Mouse (Mus musculus) hindbrain, embryonic 13.5 days (tissue): ENCODE results near the gene Large1. TPM values are rescaled to one million over a fixed set of nuclear protein-coding genes. Genes with fewer than 3 reads are reported as not detected.
"Not testable (repeated sequence)": the region's sequence is repeated elsewhere in the genome, so short reads cannot be mapped to it uniquely, and the experiment has no call there.

Source experiments
- ATAC-seq: fragments of 200-750 bp; cut with Nextera tagmentation; 2 replicates; pipeline ENCODE4 v1.8.0; 2017; ENCODE audit warnings: moderate TSS enrichment; ENCODE audit not compliant: low FRiP score
- H3K27ac ChIP-seq: fragments of 300-500 bp; sonication (generic); 2 replicates; pipeline ENCODE4 v1.5.1; 2015; ENCODE audit warnings: inconsistent platforms, mild to moderate bottlenecking, moderate library complexity
- H3K27me3 ChIP-seq: fragments of 300-500 bp; sonication (generic); 2 replicates; pipeline ENCODE4 v1.6.1; 2015; ENCODE audit warnings: mild to moderate bottlenecking, inconsistent platforms
- H3K36me3 ChIP-seq: fragments of 300-500 bp; sonication (generic); 2 replicates; pipeline ENCODE4 v1.6.1; 2015; ENCODE audit warnings: mild to moderate bottlenecking, inconsistent platforms
- H3K4me1 ChIP-seq: fragments of 300-500 bp; sonication (generic); replicated peaks from 2 replicates; pipeline ENCODE4 v1.6.1; 2015; ENCODE audit warnings: inconsistent platforms
- H3K4me2 ChIP-seq: fragments of 300-500 bp; sonication (generic); 2 replicates; pipeline ENCODE4 v1.6.1; 2015; ENCODE audit warnings: inconsistent platforms, mild to moderate bottlenecking, moderate library complexity
- H3K4me3 ChIP-seq: fragments of 300-500 bp; sonication (generic); 2 replicates; pipeline ENCODE4 v1.5.1; 2015; ENCODE audit warnings: mild to moderate bottlenecking, inconsistent platforms
- H3K9ac ChIP-seq: fragments of 300-500 bp; sonication (generic); 2 replicates; pipeline ENCODE4 v1.6.1; 2015; ENCODE audit warnings: mild to moderate bottlenecking, inconsistent platforms
- H3K9me3 ChIP-seq: fragments of 300-500 bp; sonication (generic); 2 replicates; pipeline ENCODE4 v1.6.1; 2016; ENCODE audit warnings: inconsistent platforms
- WGBS: fragments of 180-500 bp; shearing (Covaris S2); methylation state at CpG from one replicate; pipeline ENCODE4 v1.1.7; 2015; 5-methylcytosine and 5-hydroxymethylcytosine counted together
- polyA plus RNA-seq: library from polyadenylated mRNA; unstranded; fragments of >200 nt; fragmentation: Nextera tagmentation; extraction: Ambion mirVana; gene quantifications from 2 replicates; pipeline ENCODE4 v1.2.1, GENCODE M21; 2015

Gene Large1
- polyA plus RNA-seq, 1 experiment from 2014 or later: 13.2 TPM

DNA sequence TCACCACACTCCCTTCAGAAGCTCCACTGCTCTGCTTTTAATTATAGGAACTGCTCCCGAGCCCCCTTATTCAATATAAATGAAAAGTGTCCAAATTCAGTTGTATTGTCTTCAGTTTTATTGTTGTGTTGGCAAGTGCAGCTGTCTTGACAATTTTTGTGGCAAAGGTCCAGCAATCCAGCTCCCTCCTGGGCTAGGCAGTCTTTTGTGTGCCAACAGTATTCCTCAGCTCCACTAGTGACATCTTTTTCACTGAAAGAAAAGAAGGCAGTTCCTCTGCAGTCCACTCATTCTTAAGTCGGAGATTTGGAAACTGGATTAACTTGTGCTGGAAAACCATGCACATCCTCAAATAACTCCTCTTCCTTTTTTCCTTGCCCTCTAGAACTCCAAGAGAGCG lies 25.3 kb downstream of the Large1 start:
- no peak for ATAC-seq
- WGBS: 68% methylated on average over 3 of the region's 3 CpGs
- no peaks in the 10 kb centered on the region for H3K27me3 ChIP-seq

DNA sequence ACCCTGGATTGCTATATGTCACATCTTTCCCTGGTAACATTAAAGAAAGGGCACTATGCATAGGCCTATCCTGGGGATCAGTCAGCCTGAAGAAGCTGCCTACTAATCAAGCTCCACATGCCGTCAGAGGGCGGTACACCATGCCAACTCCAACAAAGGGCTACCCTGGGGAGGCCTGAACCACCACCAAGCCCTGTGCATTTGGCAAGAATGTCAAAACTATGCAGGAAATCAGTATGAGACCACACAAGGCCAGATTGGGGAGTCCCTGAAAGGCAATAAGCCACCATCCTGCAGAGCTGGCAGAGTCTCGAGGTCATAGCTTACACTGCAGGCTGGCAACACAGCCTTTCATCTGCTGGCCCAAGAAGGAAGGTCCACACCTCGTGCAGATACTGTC lies 28.7 kb downstream of the Large1 start:
- WGBS: 59% methylated on average over 4 of the region's 4 CpGs
- ATAC-seq: no peak
- H3K27ac ChIP-seq: no peak overlapping the region
- H3K4me1 ChIP-seq: peaks cover 21% of the 10 kb centered on the region; the same call in 1 of the 2 replicates
- H3K36me3 ChIP-seq: no peaks in the 10 kb centered on the region
- H3K9ac ChIP-seq: no peak overlapping the region
- no peak overlapping the region for H3K4me3 ChIP-seq
- no peaks in the 10 kb centered on the region for H3K9me3 ChIP-seq
- no peaks in the 10 kb centered on the region for H3K27me3 ChIP-seq
- no peak overlapping the region for H3K4me2 ChIP-seq

More for the DNA sequence above, 25.3 kb downstream of the Large1 start:
- Histone ChIP-seq H3K27ac (no peak overlapping the region), H3K4me1 (peaks cover 21% of the 10 kb centered on the region; the same call in 1 of the 2 replicates), H3K4me3 (no peak overlapping the region), H3K4me2 (no peak overlapping the region), H3K36me3 (peaks cover 7% of the 10 kb centered on the region; the same call in 1 of the 2 replicates), H3K9ac (no peak overlapping the region), H3K9me3 (no peaks in the 10 kb centered on the region)

- H3K4me2 ChIP-seq: no peak overlapping the region
- H3K36me3 ChIP-seq: no peaks in the 10 kb centered on the region
- no peaks in the 10 kb centered on the region for H3K9me3 ChIP-seq
- H3K27ac ChIP-seq: no peak overlapping the region
- H3K4me1 ChIP-seq: peaks cover 20% of the 10 kb centered on the region; the same call in 1 of the 2 replicates
- H3K27me3 ChIP-seq: no peaks in the 10 kb centered on the region
- ATAC-seq: no peak
- H3K9ac ChIP-seq: no peak overlapping the region
- 94% methylated on average over 1 of the region's 1 CpGs for WGBS
- no peak overlapping the region for H3K4me3 ChIP-seq
Measured at GRCm38 (mm10) chr8:73323591-73323990, 29.7 kb downstream of the Large1 start.

- not testable (repeated sequence) for H3K27ac ChIP-seq, H3K27me3 ChIP-seq, H3K4me1 ChIP-seq, H3K4me2 ChIP-seq, H3K4me3 ChIP-seq, H3K9ac ChIP-seq, H3K9me3 ChIP-seq, H3K36me3 ChIP-seq
- 100% methylated on average over 1 of the region's 3 CpGs for WGBS
- 0 out of 2 replicates have a peak, but pooled peaks have one; percentile 49 for ATAC-seq
Measured at GRCm38 (mm10) chr8:73319500-73319899, 33.8 kb downstream of the Large1 start.

GRCm38 (mm10) chr8:73313911-73314310 lies 39.4 kb downstream of the Large1 start:
- Histone ChIP-seq H3K27ac (no peak overlapping the region), H3K9ac (no peak overlapping the region), H3K36me3 (no peaks in the 10 kb centered on the region), H3K4me3 (no peak overlapping the region), H3K4me2 (no peak overlapping the region), H3K27me3 (no peaks in the 10 kb centered on the region), H3K4me1 (peaks cover 9% of the 10 kb centered on the region; the same call in 1 of the 2 replicates), H3K9me3 (no peaks in the 10 kb centered on the region)
- 91% methylated on average over 2 of the region's 2 CpGs for whole genome bisulfite sequencing
- ATAC-seq: no peak

GRCm38 (mm10) chr8:73312714-73313607 lies 40.4 kb downstream of the Large1 start:
- ATAC-seq: no peak
- H3K36me3 ChIP-seq: no peaks in the 10 kb centered on the region
- H3K9ac ChIP-seq: no peak overlapping the region
- H3K4me1 ChIP-seq: peaks cover 9% of the 10 kb centered on the region; the same call in 1 of the 2 replicates
- H3K4me3 ChIP-seq: no peak overlapping the region
- no peaks in the 10 kb centered on the region for H3K9me3 ChIP-seq
- H3K27me3 ChIP-seq: no peaks in the 10 kb centered on the region
- no peak overlapping the region for H3K4me2 ChIP-seq
- H3K27ac ChIP-seq: no peak overlapping the region
- WGBS: 78% methylated on average over 8 of the region's 8 CpGs

- Histone ChIP-seq H3K9me3 (no peaks in the 10 kb centered on the region), H3K27me3 (no peaks in the 10 kb centered on the region), H3K4me3 (no peak overlapping the region), H3K36me3 (no peaks in the 10 kb centered on the region), H3K4me1 (peaks cover 9% of the 10 kb centered on the region; the same call in 1 of the 2 replicates), H3K9ac (no peak overlapping the region), H3K27ac (no peak overlapping the region), H3K4me2 (no peak overlapping the region)
- 100% methylated on average over 1 of the region's 1 CpGs for WGBS
- ATAC-seq: no peak
Measured at GRCm38 (mm10) chr8:73310471-73310870, 42.9 kb downstream of the Large1 start.

DNA sequence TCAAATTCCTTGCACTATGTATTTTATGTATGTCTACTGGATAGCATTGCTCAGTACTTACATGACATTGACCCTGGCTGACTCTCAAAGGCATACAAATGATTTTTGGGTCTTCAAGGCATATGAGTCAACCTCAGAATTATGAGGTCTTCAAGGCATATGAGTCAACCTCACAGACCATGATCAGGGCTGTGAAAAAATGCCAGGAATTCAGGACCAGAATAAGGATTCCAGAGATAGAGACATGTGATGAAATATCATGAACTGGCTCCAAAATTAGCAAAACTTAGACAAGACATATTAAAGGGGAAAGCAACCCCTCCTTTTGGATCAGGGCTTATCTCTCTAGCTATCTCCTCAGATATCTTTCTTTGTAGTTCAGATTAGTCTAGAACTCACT lies 43.3 kb downstream of the Large1 start:
- Histone ChIP-seq H3K4me1 (peaks cover 9% of the 10 kb centered on the region; the same call in 1 of the 2 replicates), H3K9ac (no peak overlapping the region)

GRCm38 (mm10) chr8:73303907-73304306 lies 49.4 kb downstream of the Large1 start:
- no peaks in the 10 kb centered on the region for H3K36me3 ChIP-seq
- no peak for ATAC-seq
- no peaks in the 10 kb centered on the region for H3K27me3 ChIP-seq
- no peak overlapping the region for H3K4me3 ChIP-seq
- no peak overlapping the region for H3K9ac ChIP-seq
- H3K4me1 ChIP-seq: peaks cover 18% of the 10 kb centered on the region
- no peaks in the 10 kb centered on the region for H3K9me3 ChIP-seq
- no peak overlapping the region for H3K4me2 ChIP-seq
- no peak overlapping the region for H3K27ac ChIP-seq
- WGBS: 73% methylated on average over 4 of the region's 4 CpGs

More for the DNA sequence above, 43.3 kb downstream of the Large1 start:
- ATAC-seq: no peak
- Histone ChIP-seq H3K27ac (no peak overlapping the region), H3K36me3 (no peaks in the 10 kb centered on the region), H3K4me2 (no peak overlapping the region), H3K9me3 (no peaks in the 10 kb centered on the region), H3K27me3 (no peaks in the 10 kb centered on the region), H3K4me3 (no peak overlapping the region)

DNA sequence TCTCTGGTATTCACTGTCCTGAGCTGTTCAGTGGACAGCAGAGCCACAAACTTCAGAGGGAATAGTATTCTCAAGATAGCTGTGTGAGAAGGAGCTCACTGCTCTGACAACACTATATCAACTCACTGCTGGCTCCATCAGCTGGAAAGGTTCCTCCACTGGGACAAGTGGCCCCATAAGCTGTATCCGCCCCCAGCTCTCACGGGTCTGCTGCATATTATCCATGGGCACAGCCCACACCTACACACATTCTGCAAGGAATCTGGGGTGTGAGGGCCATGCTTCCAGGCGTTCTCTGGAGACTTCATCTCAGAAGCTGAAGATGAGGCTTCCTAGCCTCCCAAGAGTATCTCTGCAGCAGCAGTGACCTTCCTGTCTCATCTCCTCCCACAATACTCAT lies 50.4 kb downstream of the Large1 start:
- Histone ChIP-seq H3K27me3 (no peaks in the 10 kb centered on the region), H3K9ac (no peak overlapping the region), H3K27ac (no peak overlapping the region), H3K4me1 (peaks cover 18% of the 10 kb centered on the region), H3K4me3 (no peak overlapping the region), H3K36me3 (no peaks in the 10 kb centered on the region), H3K4me2 (no peak overlapping the region), H3K9me3 (no peaks in the 10 kb centered on the region)
- ATAC-seq: no peak
- WGBS: 98% methylated on average over 3 of the region's 3 CpGs

DNA sequence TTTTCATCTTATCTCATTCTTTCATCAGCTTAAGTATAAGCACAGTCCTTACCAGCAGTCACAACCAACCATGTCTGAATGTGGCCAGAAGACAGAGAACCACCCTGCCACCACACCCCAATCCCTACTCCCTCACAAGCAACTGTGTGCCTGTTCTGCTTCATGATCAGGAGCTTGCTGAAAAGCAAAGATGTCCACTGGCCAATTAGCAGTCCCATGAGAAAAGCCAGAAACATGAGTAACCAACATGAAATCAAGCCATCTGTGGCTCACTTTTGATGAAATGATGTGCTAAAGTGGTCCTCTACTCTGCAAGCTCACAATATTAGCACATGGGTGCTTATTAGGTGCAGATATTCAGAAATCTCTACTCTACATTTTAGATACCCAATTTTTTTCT lies 57.8 kb downstream of the Large1 start:
- H3K9ac ChIP-seq: no peak overlapping the region
- H3K27me3 ChIP-seq: no peaks in the 10 kb centered on the region
- no peak for ATAC-seq
- H3K4me2 ChIP-seq: no peak overlapping the region
- H3K36me3 ChIP-seq: no peaks in the 10 kb centered on the region
- H3K4me3 ChIP-seq: no peak overlapping the region
- H3K27ac ChIP-seq: no peak overlapping the region
- peaks cover 9% of the 10 kb centered on the region for H3K4me1 ChIP-seq
- H3K9me3 ChIP-seq: no peaks in the 10 kb centered on the region

DNA sequence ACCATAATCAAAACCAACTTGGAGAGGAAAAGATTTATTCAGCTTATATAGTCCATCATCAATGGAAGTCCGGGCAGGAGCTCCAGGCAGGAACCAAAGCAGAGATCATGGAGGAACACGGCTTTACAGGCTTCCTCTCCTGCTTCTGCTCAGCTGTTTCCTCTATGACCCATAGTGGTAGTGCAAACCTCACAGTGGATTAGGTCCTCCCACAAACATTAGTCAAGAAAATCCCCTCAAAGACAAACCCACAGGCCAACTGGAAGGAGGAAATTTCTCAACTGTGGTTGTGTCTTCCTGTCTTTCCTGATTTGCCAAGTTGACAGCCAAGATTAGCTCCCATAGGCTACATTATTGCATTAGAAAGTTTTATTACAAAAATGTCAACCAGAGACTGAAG lies 59.7 kb downstream of the Large1 start:
- no peak overlapping the region for H3K4me3 ChIP-seq
- WGBS: 98% methylated on average over 2 of the region's 2 CpGs
- no peaks in the 10 kb centered on the region for H3K27me3 ChIP-seq
- H3K4me1 ChIP-seq: 0 out of 2 replicates have a peak, but pooled peaks cover 4% of the 10 kb centered on the region
- H3K27ac ChIP-seq: no peak overlapping the region
- H3K9ac ChIP-seq: no peak overlapping the region
- H3K9me3 ChIP-seq: no peaks in the 10 kb centered on the region
- no peak overlapping the region for H3K4me2 ChIP-seq
- no peaks in the 10 kb centered on the region for H3K36me3 ChIP-seq
- ATAC-seq: no peak

GRCm38 (mm10) chr8:73291630-73292029 lies 61.7 kb downstream of the Large1 start:
- no peaks in the 10 kb centered on the region for H3K36me3 ChIP-seq
- no peak overlapping the region for H3K4me2 ChIP-seq
- H3K4me1 ChIP-seq: peaks cover 10% of the 10 kb centered on the region; the same call in 1 of the 2 replicates
- H3K9ac ChIP-seq: no peak overlapping the region
- no peak overlapping the region for H3K4me3 ChIP-seq
- H3K9me3 ChIP-seq: no peaks in the 10 kb centered on the region
- H3K27me3 ChIP-seq: no peaks in the 10 kb centered on the region
- no peak for ATAC-seq
- H3K27ac ChIP-seq: no peak overlapping the region
- WGBS: 93% methylated on average over 2 of the region's 2 CpGs
